Mouse (Mus musculus): Measurements from ENCODE around the gene Uqcc1. TPM values are rescaled to one million over a fixed set of nuclear protein-coding genes. Genes with fewer than 3 reads are reported as not detected.
A peak's percentile ranks its signal among the peaks of the same experiment; 100 is the strongest.

Uqcc1 gene
- polyA plus RNA-seq, 1 experiment from 2014 or later, result 79.0 TPM

DNA sequence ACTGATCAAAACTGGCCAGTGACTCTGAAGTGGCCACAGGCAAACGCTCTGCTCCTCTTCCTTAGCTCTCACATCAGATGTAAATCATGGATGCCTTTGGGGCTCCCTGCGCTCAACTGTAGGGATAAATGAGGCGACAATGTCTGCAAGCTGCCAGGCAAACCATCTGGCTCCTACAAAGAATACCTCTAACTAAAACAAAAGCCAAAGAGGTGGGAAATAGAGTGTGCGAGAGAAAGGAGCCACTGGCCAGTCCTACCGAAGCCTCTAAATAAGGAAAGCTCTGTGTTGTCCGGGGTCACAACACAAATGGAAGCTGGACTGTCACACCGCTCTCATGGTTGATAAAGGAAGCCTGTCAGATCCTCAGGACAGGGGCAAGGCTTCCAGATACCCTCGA is 57.6 kb downstream of the Uqcc1 start:
- Histone ChIP-seq H3K4me3 (no peak overlapping the region), H3K36me3 (peaks cover 11% of the 10 kb centered on the region), H3K4me2 (replicated peaks) (0 out of 2 replicates have a peak overlapping the region, but pooled peaks have one; percentile 11), H3K27me3 (no peaks in the 10 kb centered on the region), H3K4me1 (peaks cover 24% of the 10 kb centered on the region), H3K9ac (replicated peaks) (no peak overlapping the region; the same call in 1 of the 2 replicates), H3K27ac (replicated peaks) (peak overlapping the region; percentile 75), H3K9me3 (no peaks in the 10 kb centered on the region)
- ATAC-seq (replicated peaks), result peak; percentile 74; the same call in 1 of the 2 replicates
- 49% methylated on average over 8 of the region's 8 CpGs for WGBS

DNA sequence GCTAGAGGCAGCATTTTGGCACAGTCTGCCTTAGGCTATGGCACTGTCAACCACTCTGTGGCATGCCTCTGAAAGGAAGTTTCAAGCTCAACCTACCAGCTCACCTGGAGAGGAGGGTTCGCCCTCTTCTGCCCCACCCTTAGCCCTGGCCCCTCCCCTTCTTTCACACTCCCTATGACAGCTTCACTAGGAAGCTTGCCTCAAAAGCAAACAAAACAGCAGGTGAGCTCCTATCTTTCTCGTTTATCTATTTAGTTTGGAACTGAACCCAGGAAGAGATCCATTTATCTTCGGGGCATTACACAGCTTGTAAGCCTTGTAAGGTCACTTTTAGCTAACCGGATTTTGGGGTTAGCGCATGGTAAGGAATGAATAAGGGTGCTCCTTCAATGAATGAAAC is 60.3 kb downstream of the Uqcc1 start:
- no peak overlapping the region for H3K9ac ChIP-seq (replicated peaks)
- H3K27ac ChIP-seq (replicated peaks), result no peak overlapping the region
- no peak for ATAC-seq (replicated peaks)
- H3K36me3 ChIP-seq, result no peaks in the 10 kb centered on the region
- no peak overlapping the region for H3K4me3 ChIP-seq
- H3K4me1 ChIP-seq, result peaks cover 24% of the 10 kb centered on the region
- no peak overlapping the region for H3K4me2 ChIP-seq (replicated peaks)
- H3K9me3 ChIP-seq, result no peaks in the 10 kb centered on the region
- 81% methylated on average over 5 of the region's 5 CpGs for WGBS
- no peaks in the 10 kb centered on the region for H3K27me3 ChIP-seq

DNA sequence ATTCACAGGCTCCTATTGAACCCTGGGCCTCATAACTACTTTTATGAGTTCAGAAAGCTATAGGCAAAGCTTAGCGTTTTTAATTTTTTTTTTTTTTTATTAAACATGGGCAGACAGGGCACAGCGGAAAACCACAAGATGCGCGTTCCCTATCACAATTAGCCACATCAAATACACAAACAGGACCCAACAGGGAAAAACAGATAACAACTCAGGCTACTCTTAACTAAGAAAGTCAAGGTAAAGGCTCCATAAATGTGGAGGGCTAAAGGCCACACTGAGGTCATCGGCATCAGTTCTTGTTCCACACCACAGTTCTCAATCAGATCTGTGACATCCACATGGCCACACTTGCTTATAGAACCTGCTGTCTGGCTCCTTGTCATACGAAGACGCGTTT is 61.8 kb downstream of the Uqcc1 start:
- no peak overlapping the region for H3K4me3 ChIP-seq
- 97% methylated on average over 8 of the region's 8 CpGs for WGBS
- H3K9ac ChIP-seq (replicated peaks), result no peak overlapping the region
- no peaks in the 10 kb centered on the region for H3K27me3 ChIP-seq
- ATAC-seq (replicated peaks), result no peak
- H3K4me2 ChIP-seq (replicated peaks), result no peak overlapping the region
- no peak overlapping the region for H3K27ac ChIP-seq (replicated peaks)
- no peaks in the 10 kb centered on the region for H3K36me3 ChIP-seq
- no peaks in the 10 kb centered on the region for H3K9me3 ChIP-seq
- peaks cover 25% of the 10 kb centered on the region for H3K4me1 ChIP-seq

DNA sequence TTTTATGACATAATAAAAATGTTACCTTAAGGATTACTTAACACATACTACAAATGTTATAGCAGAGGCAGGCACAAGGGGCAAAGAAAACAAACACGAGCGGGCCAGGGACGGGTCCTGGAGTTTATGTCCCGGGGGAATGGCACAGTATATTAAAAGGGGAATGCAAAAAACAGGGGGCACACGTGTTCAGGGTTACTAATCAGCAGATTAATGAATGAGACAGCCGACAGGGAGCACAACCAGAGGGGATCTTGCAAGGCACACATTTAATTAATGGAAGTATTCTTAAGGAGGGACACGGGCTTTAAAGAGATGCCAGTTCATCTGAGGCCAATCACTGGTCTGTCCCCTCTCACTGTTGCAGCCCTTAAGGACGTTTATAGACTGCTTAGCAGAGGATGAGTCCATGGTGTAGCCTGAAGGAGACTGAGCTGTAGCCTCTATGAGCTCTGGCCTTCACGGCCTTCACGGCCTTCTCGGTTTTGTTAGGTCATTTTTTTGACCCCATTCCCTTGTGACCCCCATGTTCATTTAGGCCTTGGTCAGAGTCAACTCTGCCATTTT is 66.7 kb downstream of the Uqcc1 start:
- Histone ChIP-seq H3K4me2 (replicated peaks) (peak overlapping the region; percentile 14), H3K9me3 (no peaks in the 10 kb centered on the region), H3K4me1 (peaks cover 16% of the 10 kb centered on the region), H3K9ac (replicated peaks) (no peak overlapping the region), H3K4me3 (0 out of 2 replicates have a peak overlapping the region, but pooled peaks have one; percentile 3), H3K27me3 (no peaks in the 10 kb centered on the region), H3K36me3 (no peaks in the 10 kb centered on the region), H3K27ac (replicated peaks) (0 out of 2 replicates have a peak overlapping the region, but pooled peaks have one; percentile 16)
- 37% methylated on average over 11 of the region's 11 CpGs for WGBS
- peak; percentile 74 for ATAC-seq (replicated peaks)

DNA sequence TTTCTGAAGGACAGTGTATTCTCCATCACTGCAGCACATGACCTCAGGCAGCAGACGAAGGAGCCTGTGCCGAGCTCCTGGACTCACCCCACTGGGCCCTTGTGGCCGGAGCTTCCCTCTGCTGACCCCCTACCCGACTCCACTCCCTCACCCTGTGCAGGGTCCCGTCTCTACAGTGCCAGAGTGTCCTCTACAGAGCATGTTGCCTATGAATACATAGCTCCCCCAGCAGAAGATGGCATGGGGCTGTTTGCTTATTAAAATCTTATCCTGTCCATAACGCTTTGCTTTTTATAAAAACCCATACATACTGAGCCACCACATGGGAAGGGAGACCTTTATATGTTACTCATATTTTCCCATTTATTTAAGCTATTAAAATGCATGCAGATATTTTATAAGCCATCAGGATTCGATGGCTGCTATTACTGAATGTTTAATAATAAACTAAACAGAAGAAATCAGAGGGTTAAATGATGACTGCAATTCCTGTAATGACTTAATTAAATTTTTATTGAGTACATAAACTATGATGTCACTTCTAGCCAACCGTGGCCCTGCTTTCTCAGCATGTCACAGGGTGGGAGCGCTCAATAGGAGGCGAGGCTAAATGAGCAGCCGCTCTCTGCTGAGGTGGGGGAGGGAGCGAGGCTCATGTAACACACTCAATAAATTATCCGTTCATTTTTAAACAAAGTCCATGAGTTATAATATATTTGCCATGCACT is 67.4 kb downstream of the Uqcc1 start:
- Histone ChIP-seq H3K36me3 (no peaks in the 10 kb centered on the region), H3K4me2 (replicated peaks) (peak overlapping the region; percentile 14), H3K27ac (replicated peaks) (peak overlapping the region; percentile 16; the same call in 1 of the 2 replicates), H3K9me3 (no peaks in the 10 kb centered on the region), H3K27me3 (no peaks in the 10 kb centered on the region), H3K4me1 (peaks cover 16% of the 10 kb centered on the region), H3K4me3 (no peak overlapping the region), H3K9ac (replicated peaks) (no peak overlapping the region)
- ATAC-seq (replicated peaks), result peak; percentile 93
- 51% methylated on average over 13 of the region's 13 CpGs for WGBS

DNA sequence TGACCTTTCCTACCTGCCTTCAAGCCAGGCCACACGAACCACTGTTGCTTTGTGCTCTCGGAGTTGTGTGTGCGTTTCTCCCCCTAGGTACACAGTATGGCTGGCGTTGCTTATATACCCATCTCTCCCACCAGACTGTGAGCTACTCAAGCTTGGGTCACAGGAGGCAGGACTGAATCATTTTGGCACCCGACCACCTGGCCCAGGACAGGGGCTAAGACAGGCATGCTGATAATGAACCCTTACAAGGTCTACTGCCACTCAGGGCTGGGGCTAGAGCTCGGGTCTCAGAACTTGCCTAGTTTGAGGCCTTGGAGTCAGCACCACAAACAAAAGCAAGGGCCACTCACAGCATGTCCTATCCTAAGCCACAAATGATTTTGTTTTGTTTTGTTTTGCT is 68.5 kb downstream of the Uqcc1 start:
- Histone ChIP-seq H3K36me3 (no peaks in the 10 kb centered on the region), H3K4me3 (no peak overlapping the region), H3K9ac (replicated peaks) (no peak overlapping the region), H3K4me2 (replicated peaks) (no peak overlapping the region), H3K9me3 (no peaks in the 10 kb centered on the region), H3K4me1 (peaks cover 16% of the 10 kb centered on the region), H3K27ac (replicated peaks) (no peak overlapping the region), H3K27me3 (no peaks in the 10 kb centered on the region)
- 92% methylated on average over 6 of the region's 6 CpGs for WGBS
- no peak for ATAC-seq (replicated peaks)

DNA sequence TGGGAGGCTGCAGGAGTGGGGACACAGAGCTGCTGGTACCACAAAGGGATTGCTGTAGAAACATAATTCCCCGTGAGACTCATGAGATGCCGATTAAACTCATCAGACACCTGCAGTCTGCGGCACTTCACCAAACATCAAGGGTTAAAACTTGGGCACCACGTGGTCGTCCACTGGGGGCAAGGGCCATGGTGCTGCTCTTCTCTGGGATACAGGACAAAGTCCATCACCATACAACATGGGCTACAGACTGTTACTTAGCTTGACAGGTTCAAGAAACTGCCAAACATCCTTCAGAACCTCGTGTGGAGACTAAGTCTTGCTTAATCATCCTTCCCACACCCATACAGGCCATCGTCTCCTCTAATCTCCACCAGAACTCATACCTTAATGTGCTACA is 70.0 kb downstream of the Uqcc1 start:
- no peak for ATAC-seq (replicated peaks)
- peaks cover 16% of the 10 kb centered on the region for H3K4me1 ChIP-seq
- H3K36me3 ChIP-seq, result no peaks in the 10 kb centered on the region
- no peaks in the 10 kb centered on the region for H3K9me3 ChIP-seq
- H3K4me3 ChIP-seq, result no peak overlapping the region
- H3K9ac ChIP-seq (replicated peaks), result no peak overlapping the region
- H3K27me3 ChIP-seq, result no peaks in the 10 kb centered on the region
- H3K4me2 ChIP-seq (replicated peaks), result no peak overlapping the region
- 86% methylated on average over 7 of the region's 7 CpGs for WGBS
- H3K27ac ChIP-seq (replicated peaks), result no peak overlapping the region

DNA sequence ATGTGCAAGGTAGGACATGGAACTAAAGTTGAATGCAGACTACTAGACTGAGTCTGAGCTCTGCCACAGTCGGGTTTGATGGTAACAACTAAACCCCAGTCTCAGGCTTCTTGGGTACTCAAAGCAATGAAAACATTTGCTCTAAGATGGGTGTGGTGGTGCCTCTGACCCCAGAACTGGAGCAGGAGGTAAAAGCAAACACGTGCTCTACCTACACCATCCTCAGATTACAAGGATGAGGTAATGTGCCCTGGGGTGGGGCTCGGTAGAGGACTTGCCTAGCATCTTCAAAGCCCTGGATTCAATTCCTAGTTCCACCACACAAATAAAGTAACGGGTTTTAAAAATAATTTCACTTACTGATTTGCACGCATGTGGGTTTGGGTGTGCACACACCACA is 77.6 kb downstream of the Uqcc1 start:
- Histone ChIP-seq H3K4me3 (no peak overlapping the region), H3K36me3 (peaks cover 21% of the 10 kb centered on the region), H3K4me2 (replicated peaks) (no peak overlapping the region), H3K27me3 (no peaks in the 10 kb centered on the region), H3K27ac (replicated peaks) (no peak overlapping the region), H3K4me1 (no peaks in the 10 kb centered on the region), H3K9ac (replicated peaks) (no peak overlapping the region), H3K9me3 (no peaks in the 10 kb centered on the region)
- no peak for ATAC-seq (replicated peaks)
- 91% methylated on average over 5 of the region's 5 CpGs for WGBS

DNA sequence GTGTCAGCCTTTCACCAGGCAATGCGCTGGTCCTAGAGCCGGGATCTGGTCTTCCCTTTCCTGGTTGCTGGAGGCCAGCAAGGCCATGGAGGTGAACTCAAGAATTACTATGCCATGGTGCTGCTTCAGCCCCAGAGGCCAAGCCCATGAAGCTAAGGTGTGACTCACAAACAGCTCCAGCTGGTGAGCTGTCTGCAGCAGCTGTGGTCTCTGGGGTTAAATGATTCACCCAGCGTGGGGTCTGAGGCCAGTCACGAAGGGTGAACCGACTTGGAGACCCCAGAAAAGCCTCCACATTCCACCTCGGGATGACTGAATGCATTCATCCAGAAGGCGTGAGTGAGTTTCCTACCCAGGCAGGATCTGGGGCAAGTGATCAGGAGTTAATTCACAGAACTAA is 80.0 kb downstream of the Uqcc1 start:
- no peak overlapping the region for H3K27ac ChIP-seq (replicated peaks)
- H3K9ac ChIP-seq (replicated peaks), result no peak overlapping the region
- peaks cover 36% of the 10 kb centered on the region for H3K36me3 ChIP-seq
- H3K4me3 ChIP-seq, result no peak overlapping the region
- H3K9me3 ChIP-seq, result no peaks in the 10 kb centered on the region
- H3K27me3 ChIP-seq, result no peaks in the 10 kb centered on the region
- ATAC-seq (replicated peaks), result no peak
- no peak overlapping the region for H3K4me2 ChIP-seq (replicated peaks)
- WGBS, result 84% methylated on average over 7 of the region's 7 CpGs
- H3K4me1 ChIP-seq, result no peaks in the 10 kb centered on the region

DNA sequence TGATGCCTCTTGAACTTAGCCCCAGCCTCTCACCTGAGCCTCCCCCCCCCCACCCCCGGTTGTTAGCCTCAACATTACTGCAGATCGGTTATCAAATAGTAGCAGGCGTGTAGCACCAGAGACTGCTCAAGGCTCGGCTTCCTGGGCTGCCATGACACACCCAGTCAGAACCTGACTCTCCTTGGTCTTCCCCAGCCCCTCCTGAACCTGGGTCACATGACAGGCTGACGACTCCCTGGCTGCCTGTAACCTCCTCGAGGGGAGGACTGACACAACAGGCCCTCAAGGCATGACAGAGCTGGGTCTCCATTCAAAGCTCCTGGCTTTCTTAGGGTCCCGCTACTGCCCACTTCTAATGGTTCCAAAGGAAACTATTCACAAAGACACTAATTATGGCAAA is 80.6 kb downstream of the Uqcc1 start:
- Histone ChIP-seq H3K4me2 (replicated peaks) (no peak overlapping the region), H3K4me1 (no peaks in the 10 kb centered on the region), H3K27me3 (no peaks in the 10 kb centered on the region), H3K9ac (replicated peaks) (no peak overlapping the region), H3K9me3 (no peaks in the 10 kb centered on the region), H3K27ac (replicated peaks) (no peak overlapping the region), H3K4me3 (no peak overlapping the region), H3K36me3 (peaks cover 36% of the 10 kb centered on the region)
- no peak for ATAC-seq (replicated peaks)
- 68% methylated on average over 7 of the region's 7 CpGs for WGBS

DNA sequence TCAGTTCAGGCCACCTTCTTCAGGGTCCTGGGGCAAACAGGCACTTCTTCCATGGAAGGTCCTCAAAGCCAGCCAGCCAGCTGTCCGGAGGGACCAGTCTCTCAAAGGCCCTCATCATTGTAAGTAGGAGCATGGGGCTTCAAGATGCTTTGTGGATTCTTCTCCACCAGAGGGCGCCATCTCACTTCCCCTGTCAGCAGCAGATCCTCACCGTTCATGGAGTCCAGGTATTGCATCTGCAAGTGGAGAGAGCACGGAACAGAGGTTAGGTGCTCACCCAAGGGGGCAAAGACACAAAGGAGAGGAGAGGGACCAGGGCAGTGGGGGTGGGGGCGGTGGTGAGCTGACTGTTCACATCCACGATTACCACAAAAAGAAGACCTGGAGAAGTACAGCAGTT is 81.8 kb downstream of the Uqcc1 start:
- peaks cover 36% of the 10 kb centered on the region for H3K36me3 ChIP-seq
- H3K27me3 ChIP-seq, result no peaks in the 10 kb centered on the region
- H3K9ac ChIP-seq (replicated peaks), result no peak overlapping the region
- no peaks in the 10 kb centered on the region for H3K9me3 ChIP-seq
- ATAC-seq (replicated peaks), result peak; percentile 43; the same call in 1 of the 2 replicates
- no peak overlapping the region for H3K27ac ChIP-seq (replicated peaks)
- no peaks in the 10 kb centered on the region for H3K4me1 ChIP-seq
- no peak overlapping the region for H3K4me2 ChIP-seq (replicated peaks)
- WGBS, result 23% methylated on average over 6 of the region's 6 CpGs
- no peak overlapping the region for H3K4me3 ChIP-seq

DNA sequence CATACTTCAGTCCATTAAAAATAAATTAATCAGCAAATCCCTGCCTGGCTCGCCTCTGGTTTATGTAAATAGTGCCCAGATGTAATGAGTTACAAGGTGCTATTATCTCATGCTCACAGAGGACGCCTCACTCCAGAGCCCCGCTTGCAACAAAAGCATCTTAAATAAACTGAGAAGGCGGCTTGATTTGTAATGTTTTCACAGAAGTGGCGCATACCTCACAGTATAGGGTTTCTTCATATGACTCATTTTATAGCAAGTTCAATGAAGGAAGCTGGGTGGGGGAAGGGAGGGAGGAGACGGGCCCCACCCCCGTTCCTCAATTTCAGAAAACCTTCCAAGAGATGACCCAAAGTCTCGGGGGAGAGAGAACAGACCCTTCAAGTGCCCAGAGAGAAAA is 83.2 kb downstream of the Uqcc1 start:
- Histone ChIP-seq H3K4me2 (replicated peaks) (no peak overlapping the region), H3K9ac (replicated peaks) (no peak overlapping the region), H3K9me3 (no peaks in the 10 kb centered on the region), H3K27me3 (no peaks in the 10 kb centered on the region), H3K27ac (replicated peaks) (no peak overlapping the region), H3K4me3 (no peak overlapping the region), H3K4me1 (no peaks in the 10 kb centered on the region), H3K36me3 (peaks cover 36% of the 10 kb centered on the region)
- 87% methylated on average over 8 of the region's 8 CpGs for WGBS
- ATAC-seq (replicated peaks), result no peak

DNA sequence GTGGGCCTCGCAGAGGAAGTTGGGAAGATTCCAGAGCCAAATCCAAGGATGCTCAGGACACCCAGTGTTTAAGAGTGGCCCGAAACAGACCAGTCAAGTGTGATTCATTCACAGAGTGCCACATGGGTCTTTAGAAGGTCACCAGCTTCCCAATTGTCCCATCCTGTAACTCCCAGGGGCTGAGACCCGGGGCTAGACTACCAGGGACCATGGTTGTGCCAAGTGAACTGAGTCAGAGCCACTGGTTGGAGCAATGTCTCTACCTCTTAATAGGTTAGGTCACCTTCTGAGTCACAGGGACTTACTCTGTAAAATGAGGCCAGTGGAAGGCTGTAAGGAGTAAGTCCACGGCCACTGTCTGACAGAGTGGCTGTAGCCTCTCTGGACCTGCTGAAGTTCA is 91.1 kb downstream of the Uqcc1 start:
- 91% methylated on average over 4 of the region's 4 CpGs for WGBS
- H3K4me1 ChIP-seq, result no peaks in the 10 kb centered on the region
- H3K27me3 ChIP-seq, result no peaks in the 10 kb centered on the region
- H3K9me3 ChIP-seq, result no peaks in the 10 kb centered on the region
- ATAC-seq (replicated peaks), result no peak
- no peak overlapping the region for H3K4me3 ChIP-seq
- H3K27ac ChIP-seq (replicated peaks), result no peak overlapping the region
- no peaks in the 10 kb centered on the region for H3K36me3 ChIP-seq
- H3K4me2 ChIP-seq (replicated peaks), result no peak overlapping the region
- no peak overlapping the region for H3K9ac ChIP-seq (replicated peaks)
